ENCODE assay signal across 14 mouse cellular contexts in the genomic region with DNA sequence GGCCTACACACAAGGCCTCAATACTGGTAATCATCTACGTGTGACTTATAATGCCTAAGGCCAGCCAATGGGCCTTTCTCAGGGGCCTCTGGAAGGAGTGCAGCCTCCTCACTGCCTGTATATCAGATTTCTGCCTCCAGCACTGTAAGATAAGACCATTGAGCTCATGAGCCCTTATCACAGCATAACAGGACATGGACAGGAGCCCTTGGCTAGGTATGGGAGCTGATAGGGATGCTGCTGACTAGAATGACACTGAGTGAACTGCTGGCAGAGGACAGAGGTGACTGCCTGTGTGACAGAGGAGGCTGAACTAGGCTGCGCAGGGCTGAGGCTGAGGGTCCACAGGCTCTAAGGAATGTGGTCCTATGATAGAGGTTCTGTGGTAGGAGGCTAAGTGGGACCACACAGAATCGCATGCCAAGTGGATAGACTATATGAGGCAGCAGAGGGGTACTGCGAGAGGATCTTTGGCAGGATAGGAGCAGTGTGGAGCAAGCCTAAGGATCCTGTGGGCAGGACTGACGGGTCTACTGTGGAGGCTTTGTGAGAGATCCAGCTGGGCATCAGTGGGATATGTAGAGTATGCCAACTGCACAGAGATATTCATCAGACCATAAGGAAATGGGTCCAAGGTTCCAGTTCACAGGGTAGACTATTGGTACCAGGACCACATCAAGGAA. TPM values are rescaled to one million over a fixed set of nuclear protein-coding genes. Genes with fewer than 3 reads are reported as not detected.
A peak's percentile ranks its signal among the peaks of the same experiment; 100 is the strongest.
DNase-seq lines count a peak whose midpoint lies in the region; ATAC-seq and TF ChIP-seq lines count a peak whose summit lies in the region.
"Had no signal": no experiment of that assay in that cellular context is flagged by ENCODE, and none has a peak within 500 bp of the region (broad histone marks: within the 10 kb centered on the region; RNA-seq: fewer than 3 reads in every experiment).

No protein-coding gene starts in this region.

- no peaks in the 10 kb centered on the region for H3K27me3 ChIP-seq in kidney, embryonic 15.5 days
- H3K27me3 ChIP-seq in kidney, adult 2 months (replicated peaks; ENCODE audit: control insufficient read depth, insufficient read depth, low read length): no peaks in the 10 kb centered on the region
- no peaks in the 10 kb centered on the region for H3K27me3 ChIP-seq in forebrain, embryonic 14.5 days (replicated peaks; ENCODE audit: control insufficient read depth, insufficient read depth, low read length)
- H3K27me3 ChIP-seq: embryonic facial prominence, embryonic 15.5 days; hindbrain, embryonic 13.5 days had no signal

- no peak for DNase-seq in kidney, adult 2 months
- peak; percentile 77 for DNase-seq in c-Kit-positive CD71-positive TER-119-positive erythroid progenitor cells, embryonic 14.5 days (ENCODE audit: low spot score)
- no peak for DNase-seq in forebrain, embryonic 14.5 days (ENCODE audit: low spot score)
- no peak for DNase-seq in adipocyte (ENCODE audit: low spot score)
- DNase-seq in gastrocnemius, adult 8-10 months (ENCODE audit: low spot score in 2 of 2): no peak
- DNase-seq: cerebellum, postnatal 14 days; gastrocnemius, postnatal 25 days; kidney, postnatal 10 days; layer of hippocampus, postnatal 36 days; thymus, postnatal 25 days had no signal

- no peaks in the 10 kb centered on the region for H3K4me1 ChIP-seq in kidney, embryonic 15.5 days
- H3K4me1 ChIP-seq in kidney, adult 2 months (ENCODE audit: control insufficient read depth, insufficient read depth, low read length): no peaks in the 10 kb centered on the region
- H3K4me1 ChIP-seq in forebrain, embryonic 14.5 days (ENCODE audit: control insufficient read depth, insufficient read depth, low read length): no peaks in the 10 kb centered on the region
- H3K4me1 ChIP-seq: embryonic facial prominence, embryonic 15.5 days; hindbrain, embryonic 13.5 days had no signal

- no peaks in the 10 kb centered on the region for H3K36me3 ChIP-seq in kidney, embryonic 15.5 days
- no peaks in the 10 kb centered on the region; the same call in 1 of the 2 replicates for H3K36me3 ChIP-seq in kidney, adult 2 months (ENCODE audit: control insufficient read depth, insufficient read depth, low read length)
- no peaks in the 10 kb centered on the region for H3K36me3 ChIP-seq in forebrain, embryonic 14.5 days (ENCODE audit: control insufficient read depth, insufficient read depth, low read length)
- H3K36me3 ChIP-seq: embryonic facial prominence, embryonic 15.5 days; hindbrain, embryonic 13.5 days had no signal

- 85% methylated on average over 5 of the region's 5 CpGs for WGBS in kidney, embryonic 15.5 days
- WGBS in kidney, adult 2 months: 95% methylated on average over 5 of the region's 5 CpGs
- WGBS in forebrain, embryonic 14.5 days: 85% methylated on average over 5 of the region's 5 CpGs

- ATAC-seq in kidney, embryonic 15.5 days (replicated peaks; ENCODE audit: low FRiP score): peak; percentile 77
- no peak for ATAC-seq in forebrain, embryonic 14.5 days
- ATAC-seq in megakaryocyte-erythroid progenitor cell, adult 5-6 weeks (replicated peaks; ENCODE audit: low FRiP score, low TSS enrichment, poor library complexity, severe bottlenecking): peak; percentile 92

- no peak overlapping the region for H3K9ac ChIP-seq in kidney, embryonic 15.5 days
- no peak overlapping the region for H3K9ac ChIP-seq in forebrain, embryonic 14.5 days (ENCODE audit: low read length)
- H3K9ac ChIP-seq: embryonic facial prominence, embryonic 15.5 days; hindbrain, embryonic 13.5 days had no signal

- no peak overlapping the region for H3K4me2 ChIP-seq in kidney, embryonic 15.5 days
- H3K4me2 ChIP-seq in forebrain, embryonic 14.5 days (ENCODE audit: low read length): no peak overlapping the region
- H3K4me2 ChIP-seq: embryonic facial prominence, embryonic 15.5 days; hindbrain, embryonic 13.5 days had no signal

- TF ChIP-seq POLR2A in kidney, adult 2 months (IDR thresholded peaks at IDR 0.05; ENCODE audit: low read depth, low read length): no peak

- TF ChIP-seq CTCF in kidney, adult 2 months (conservative IDR thresholded peaks at IDR 0.05; ENCODE audit: insufficient read depth, insufficient read length, low read depth, low read length): no peak

- H3K4me3 ChIP-seq in kidney, embryonic 15.5 days (replicated peaks): no peak overlapping the region
- no peak overlapping the region for H3K4me3 ChIP-seq in kidney, adult 2 months (ENCODE audit: insufficient read depth, low read depth, low read length)
- H3K4me3 ChIP-seq in forebrain, embryonic 14.5 days (ENCODE audit: low read depth, low read length): no peak overlapping the region
- H3K4me3 ChIP-seq: embryonic facial prominence, embryonic 15.5 days; hindbrain, embryonic 13.5 days had no signal

- H3K9me3 ChIP-seq in kidney, embryonic 15.5 days (replicated peaks): no peaks in the 10 kb centered on the region
- no peaks in the 10 kb centered on the region for H3K9me3 ChIP-seq in forebrain, embryonic 14.5 days (replicated peaks; ENCODE audit: control insufficient read depth, low read length)
- H3K9me3 ChIP-seq: embryonic facial prominence, embryonic 15.5 days; hindbrain, embryonic 13.5 days had no signal

- no peak overlapping the region for H3K27ac ChIP-seq in kidney, embryonic 15.5 days
- H3K27ac ChIP-seq in kidney, adult 2 months (ENCODE audit: insufficient read depth, low read depth, low read length): no peak overlapping the region
- 0 out of 2 replicates have a peak overlapping the region, but pooled peaks have one; percentile 44 for H3K27ac ChIP-seq in forebrain, embryonic 14.5 days (ENCODE audit: low read depth, low read length)
- H3K27ac ChIP-seq: embryonic facial prominence, embryonic 15.5 days; hindbrain, embryonic 13.5 days had no signal

RNA-seq across cellular contexts. Expression of a gene that starts 19.3 kb away (rescaled TPM):
- 8.9 and 11.3 TPM in 2 replicates for polyA plus RNA-seq in kidney, embryonic 15.5 days (2015; fragmentation: Nextera tagmentation; extraction: Ambion mirVana)
- polyA plus RNA-seq in kidney, adult 2 months (2012; rRNA removed): 850 and 987 TPM in 2 replicates
- 6.3 and 7.2 TPM in 2 replicates for polyA plus RNA-seq in forebrain, embryonic 14.5 days (2014; fragmentation: Nextera tagmentation; extraction: Ambion mirVana)
- not detected in 2 replicates for total RNA-seq in megakaryocyte-erythroid progenitor cell, adult 5-6 weeks (2014; fragmentation: Nextera tagmentation)
- 2.2 and 7.9 TPM in 2 replicates for total RNA-seq in megakaryocyte-erythroid progenitor cell, adult 5-6 weeks (2017)
- total RNA-seq in gastrocnemius, adult 8-10 months (2022): 1 to 10 TPM in 3 of 4 experiments, under 1 TPM in 1; 0.75 to 3.4 (median 1.8) TPM

RNA-seq across cellular contexts. Expression of a gene that starts 58.5 kb away (rescaled TPM):
- polyA plus RNA-seq in kidney, embryonic 15.5 days (2015; fragmentation: Nextera tagmentation; extraction: Ambion mirVana): 0.18 and 0.60 TPM in 2 replicates
- polyA plus RNA-seq in kidney, adult 2 months (2012; rRNA removed): 1.1 and 1.6 TPM in 2 replicates
- polyA plus RNA-seq in forebrain, embryonic 14.5 days (2014; fragmentation: Nextera tagmentation; extraction: Ambion mirVana): 0.36 and 0.38 TPM in 2 replicates
- not detected in 2 replicates for total RNA-seq in megakaryocyte-erythroid progenitor cell, adult 5-6 weeks (2014; fragmentation: Nextera tagmentation)
- total RNA-seq in megakaryocyte-erythroid progenitor cell, adult 5-6 weeks (2017): not detected in 2 replicates
- total RNA-seq in gastrocnemius, adult 8-10 months (2022): under 1 TPM; 0.07 to 0.16 (median 0.13) TPM

Comparison
In these comparisons a context has a peak if more than half of its experiments do, and no peak if none do; other contexts are left out.
1. RNA of a gene that starts 19.3 kb away (polyA plus RNA-seq): 850 to 987 TPM in kidney, adult 2 months; 8.9 to 11.3 TPM in kidney, embryonic 15.5 days and 6.3 to 7.2 TPM in forebrain, embryonic 14.5 days; every median in the first group is over 10 times any median in the second.